Mouse (Mus musculus) olfactory bulb, adult 2 months (tissue): ENCODE results near the gene Ppfibp1. TPM values are rescaled to one million over a fixed set of nuclear protein-coding genes. Genes with fewer than 3 reads are reported as not detected.

ENCODE experiments used
- H3K27ac ChIP-seq: fragments of 200-500 bp; 2 replicates; pipeline ENCODE4 v1.5.1; 2012; ENCODE audit warnings: low read depth, low read length; ENCODE audit not compliant: insufficient read depth
- H3K4me1 ChIP-seq: fragments of 200-500 bp; 2 replicates; pipeline ENCODE4 v1.6.1; 2012; ENCODE audit warnings: low read length; ENCODE audit not compliant: control insufficient read depth, insufficient read depth
- H3K4me3 ChIP-seq: fragments of 200-500 bp; 2 replicates; pipeline ENCODE4 v1.5.1; 2012; ENCODE audit warnings: mild to moderate bottlenecking, low read depth, low read length, moderate library complexity; ENCODE audit not compliant: insufficient read depth
- CTCF ChIP-seq: fragments of 200-500 bp; IDR thresholded peaks from 2 replicates; pipeline ENCODE4 v1.5.1; 2012; ENCODE audit warnings: low read depth, mild to moderate bottlenecking, low read length, moderate library complexity; ENCODE audit not compliant: insufficient read depth
- POLR2A ChIP-seq: fragments of 200-500 bp; IDR thresholded peaks from 2 replicates; pipeline ENCODE4 v1.6.1; 2012; ENCODE audit warnings: mild to moderate bottlenecking, low read depth, low read length, moderate library complexity; ENCODE audit not compliant: insufficient read depth
- WGBS: fragments of 180-500 bp; shearing (Covaris S2); methylation state at CpG from one replicate; pipeline ENCODE4 v1.1.7; 2018; 5-methylcytosine and 5-hydroxymethylcytosine counted together
- polyA plus RNA-seq: library from polyadenylated mRNA; stranded (reverse); fragments of >200 nt; gene quantifications from 2 replicates; pipeline ENCODE4 v1.2.4, GENCODE M21; 2012; ENCODE audit warnings: low replicate concordance; ENCODE audit not compliant: missing spikeins, insufficient read depth, insufficient read length

Ppfibp1 gene
- polyA plus RNA-seq, 1 experiment: not detected

GRCm38 (mm10) chr6:147011555-147011954 is 123.3 kb downstream of the Ppfibp1 start:
- peak overlapping the region; percentile 43; the same call in 1 of the 2 replicates for H3K27ac ChIP-seq
- 45% methylated on average over 6 of the region's 6 CpGs for WGBS
- peaks cover 6% of the 10 kb centered on the region; the same call in 1 of the 2 replicates for H3K4me1 ChIP-seq
- TF ChIP-seq CTCF (no peak), POLR2A (no peak)
- no peak overlapping the region for H3K4me3 ChIP-seq

- peaks cover 6% of the 10 kb centered on the region; the same call in 1 of the 2 replicates for H3K4me1 ChIP-seq
- 12% methylated on average over 6 of the region's 6 CpGs for WGBS
- peak overlapping the region; percentile 43; the same call in 1 of the 2 replicates for H3K27ac ChIP-seq
- no peak for TF ChIP-seq POLR2A
- TF ChIP-seq CTCF: no peak
- no peak overlapping the region for H3K4me3 ChIP-seq
Observed at GRCm38 (mm10) chr6:147011977-147012376, 123.7 kb downstream of the Ppfibp1 start.

GRCm38 (mm10) chr6:147013546-147013945 is 125.3 kb downstream of the Ppfibp1 start:
- Histone ChIP-seq H3K4me1 (peaks cover 6% of the 10 kb centered on the region; the same call in 1 of the 2 replicates), H3K4me3 (no peak overlapping the region), H3K27ac (no peak overlapping the region)
- TF ChIP-seq POLR2A (no peak), CTCF (no peak)
- WGBS: 61% methylated on average over 1 of the region's 1 CpGs

- TF ChIP-seq CTCF: no peak
- TF ChIP-seq POLR2A: no peak
- Histone ChIP-seq H3K4me3 (no peak overlapping the region), H3K27ac (no peak overlapping the region), H3K4me1 (peaks cover 4% of the 10 kb centered on the region; the same call in 1 of the 2 replicates)
- 70% methylated on average over 4 of the region's 4 CpGs for WGBS
Observed at GRCm38 (mm10) chr6:147017906-147018305, 129.6 kb downstream of the Ppfibp1 start.

GRCm38 (mm10) chr6:147018364-147018763 is 130.1 kb downstream of the Ppfibp1 start:
- 0 out of 2 replicates have a peak, but pooled peaks cover 3% of the 10 kb centered on the region for H3K4me1 ChIP-seq
- no peak for TF ChIP-seq CTCF
- no peak for TF ChIP-seq POLR2A
- no peak overlapping the region for H3K27ac ChIP-seq
- WGBS: 96% methylated on average over 5 of the region's 5 CpGs
- no peak overlapping the region for H3K4me3 ChIP-seq

GRCm38 (mm10) chr6:147021181-147021580 is 132.9 kb downstream of the Ppfibp1 start:
- WGBS: 92% methylated on average over 5 of the region's 5 CpGs
- no peak overlapping the region for H3K4me3 ChIP-seq
- H3K27ac ChIP-seq: no peak overlapping the region
- no peak for TF ChIP-seq POLR2A
- TF ChIP-seq CTCF: no peak
- 0 out of 2 replicates have a peak, but pooled peaks cover 3% of the 10 kb centered on the region for H3K4me1 ChIP-seq

GRCm38 (mm10) chr6:147022375-147023132 is 134.3 kb downstream of the Ppfibp1 start:
- Histone ChIP-seq H3K4me1 (0 out of 2 replicates have a peak, but pooled peaks cover 3% of the 10 kb centered on the region), H3K27ac (no peak overlapping the region), H3K4me3 (no peak overlapping the region)
- WGBS: 71% methylated on average over 16 of the region's 16 CpGs
- TF ChIP-seq POLR2A: no peak
- no peak for TF ChIP-seq CTCF

- no peak for TF ChIP-seq CTCF
- TF ChIP-seq POLR2A: no peak
- WGBS: 78% methylated on average over 2 of the region's 2 CpGs
- Histone ChIP-seq H3K4me1 (0 out of 2 replicates have a peak, but pooled peaks cover 3% of the 10 kb centered on the region), H3K27ac (no peak overlapping the region), H3K4me3 (no peak overlapping the region)
Observed at GRCm38 (mm10) chr6:147023133-147023395, 134.8 kb downstream of the Ppfibp1 start.

GRCm38 (mm10) chr6:147023568-147023967 is 135.3 kb downstream of the Ppfibp1 start:
- Histone ChIP-seq H3K4me3 (no peak overlapping the region), H3K4me1 (0 out of 2 replicates have a peak, but pooled peaks cover 3% of the 10 kb centered on the region), H3K27ac (no peak overlapping the region)
- no peak for TF ChIP-seq CTCF
- TF ChIP-seq POLR2A: no peak
